Mouse (Mus musculus) bone marrow, adult 2 months (tissue): ENCODE data around the gene Slc38a4.

Experiments
- CTCF ChIP-seq: fragments of 200-500 bp; IDR thresholded peaks from 2 replicates; pipeline ENCODE4 v1.5.1; 2011; ENCODE audit warnings: low read length, control low read depth; ENCODE audit not compliant: control insufficient read depth, insufficient read depth
- POLR2A ChIP-seq: fragments of 200-500 bp; IDR thresholded peaks from 2 replicates; pipeline ENCODE4 v1.6.1; 2011; ENCODE audit warnings: low read depth, mild to moderate bottlenecking, control low read depth, low read length, borderline replicate concordance; ENCODE audit not compliant: control insufficient read depth

DNA sequence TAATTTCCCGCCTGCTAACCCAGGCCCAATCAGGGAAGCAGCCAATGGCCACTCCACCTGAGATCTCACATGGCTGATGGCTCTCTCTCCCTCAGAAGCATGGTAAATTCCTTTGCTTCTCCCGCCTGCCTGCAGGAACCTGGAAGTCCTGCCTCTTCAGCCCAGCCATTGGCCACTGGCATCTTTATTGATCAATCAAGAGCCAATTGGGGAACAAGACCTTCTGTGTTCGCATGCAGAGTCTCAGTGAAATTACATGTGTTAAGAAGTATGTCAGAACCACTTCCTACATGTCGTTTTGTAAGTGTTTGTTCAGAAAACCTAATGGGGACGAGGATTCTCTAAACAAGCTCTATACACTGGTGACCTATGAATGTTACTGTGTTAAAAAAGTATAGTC lies 30.1 kb upstream of the Slc38a4 start:
- TF ChIP-seq CTCF (no peak), POLR2A (no peak)
